Mouse (Mus musculus): ENCODE results near the gene Ndufv3.
A peak's percentile ranks its signal among the peaks of the same experiment; 100 is the strongest.
"Not testable (repeated sequence)": the region's sequence is repeated elsewhere in the genome, so short reads cannot be mapped to it uniquely, and the experiment has no call there.

Gene Ndufv3

DNA sequence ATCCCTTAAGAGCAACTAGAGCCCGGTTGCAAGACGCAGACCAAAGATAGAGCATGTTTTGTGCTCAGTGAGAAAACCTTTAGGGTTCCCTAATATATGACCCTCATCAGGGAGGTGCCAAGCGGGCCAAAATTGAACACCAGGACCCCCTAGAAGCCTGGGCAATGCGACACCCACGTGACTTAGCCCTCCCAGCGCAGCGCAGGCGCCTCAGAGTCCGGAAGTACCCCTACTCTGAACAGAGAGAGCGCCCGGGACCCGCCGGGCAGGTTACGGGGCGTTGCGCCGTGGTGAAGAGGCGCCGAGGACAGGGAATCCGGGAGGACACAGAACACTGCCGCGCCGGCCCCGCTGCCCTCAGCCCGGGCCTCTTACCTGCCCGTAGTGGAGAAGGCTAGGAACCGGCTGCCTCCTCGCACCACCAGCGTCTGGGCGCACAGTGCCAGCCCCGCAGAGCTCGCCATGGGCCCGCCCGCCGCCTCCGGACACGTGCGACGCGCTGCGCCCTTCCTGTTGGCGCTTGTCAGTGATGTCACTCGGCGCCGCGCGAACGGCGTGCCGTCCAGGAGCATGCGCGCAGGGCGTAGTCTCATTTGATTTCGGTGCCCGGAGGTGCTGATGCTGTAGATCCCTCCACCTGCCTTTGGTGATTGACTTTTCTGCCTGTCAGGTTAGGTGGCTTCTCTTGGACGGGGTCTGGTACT is 8.0 kb upstream of the Ndufv3 start:
- DNase-seq (ENCODE audit: low spot score in 2 of 2): peak; percentile 75 to 83

DNA sequence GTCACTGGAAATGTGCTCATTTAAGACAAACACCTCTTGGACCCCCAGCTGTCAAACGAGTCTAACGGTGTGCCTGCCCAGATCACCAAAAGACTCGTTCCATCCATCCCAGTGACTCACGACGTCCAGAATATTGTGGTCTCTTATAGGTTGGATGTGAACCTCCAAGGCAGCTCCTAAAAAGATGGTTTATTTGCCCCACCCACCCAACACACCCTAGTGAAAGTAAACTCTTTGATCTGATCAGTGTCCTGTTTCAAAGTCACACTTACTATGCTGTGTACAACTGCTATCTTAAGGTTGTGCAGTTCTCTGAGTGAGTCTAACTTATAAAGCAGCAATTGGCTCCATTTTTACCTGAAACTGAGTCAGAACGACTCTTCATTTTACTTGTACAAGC is 7.3 kb upstream of the Ndufv3 start:
- no peak for DNase-seq (ENCODE audit: low spot score in 2 of 2)

DNA sequence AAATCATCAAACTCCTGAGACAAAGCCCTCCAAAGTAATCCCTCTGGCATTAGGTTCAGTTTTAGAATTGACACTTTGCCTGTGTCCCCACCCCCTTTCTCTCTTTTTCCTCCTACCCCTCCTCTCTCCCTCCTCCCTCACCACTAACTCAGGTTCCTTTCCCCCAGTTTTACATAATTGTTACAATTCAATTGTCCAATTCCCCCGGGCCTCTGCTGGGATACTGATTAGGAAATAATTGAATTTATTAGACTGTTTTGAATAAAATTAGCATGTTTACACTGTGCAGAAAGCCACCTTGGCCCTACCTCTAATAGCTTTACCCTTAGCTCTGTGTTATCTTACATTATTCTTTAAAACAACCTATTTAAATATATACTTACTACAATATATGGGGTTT is 5.2 kb upstream of the Ndufv3 start:
- DNase-seq (ENCODE audit: low spot score in 2 of 2): no peak

DNA sequence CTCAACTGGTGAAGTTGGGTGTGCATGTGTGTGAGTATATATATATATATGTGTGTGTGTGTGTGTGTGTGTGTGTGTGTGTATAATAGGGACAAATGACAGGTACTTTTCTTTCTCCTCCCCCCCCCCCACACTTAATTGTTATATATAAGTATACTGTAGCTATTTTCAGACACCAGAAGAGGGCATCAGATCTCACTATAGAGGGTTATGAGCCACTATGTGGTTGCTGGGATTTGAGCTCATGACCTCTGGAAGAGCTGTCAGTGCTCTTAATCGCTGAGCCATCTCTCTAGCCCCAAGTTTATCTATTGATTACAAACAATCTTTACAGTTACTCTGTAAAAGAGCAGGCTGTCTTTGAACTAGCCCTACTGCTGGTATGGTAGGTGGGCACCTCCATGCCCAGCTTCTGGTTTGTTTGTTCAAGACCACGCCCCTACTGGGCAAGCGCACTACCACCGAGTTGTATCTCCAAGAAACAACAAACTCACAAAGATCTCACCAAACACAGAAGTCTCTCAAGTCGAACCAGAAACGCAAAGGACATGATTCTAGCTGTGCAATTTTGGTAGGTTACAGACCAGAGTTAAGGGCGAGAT is 470 bp upstream of the Ndufv3 start:
- DNase-seq (ENCODE audit: low spot score in 2 of 2): no peak

DNA sequence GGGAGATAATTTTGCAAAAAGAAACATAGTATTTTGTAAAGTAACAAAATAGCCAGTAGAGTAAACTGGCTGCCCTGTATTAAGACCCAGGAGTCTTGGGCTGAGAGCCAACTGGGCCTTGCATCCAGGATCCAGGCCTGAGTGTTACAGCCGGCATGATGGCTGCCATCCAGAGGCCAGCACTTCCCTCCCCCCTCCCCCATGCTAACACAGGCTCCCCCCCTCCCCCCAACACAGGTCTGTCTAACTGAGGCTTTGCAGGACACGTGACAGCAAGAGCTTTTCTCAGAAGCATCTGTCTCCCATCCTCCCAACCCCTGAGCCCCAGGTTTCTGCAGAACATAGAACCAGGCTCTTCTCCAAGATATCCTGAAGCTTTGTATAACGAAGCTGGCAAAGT is 980 bp downstream of the Ndufv3 start:
- DNase-seq (ENCODE audit: low spot score in 2 of 2): no peak

DNA sequence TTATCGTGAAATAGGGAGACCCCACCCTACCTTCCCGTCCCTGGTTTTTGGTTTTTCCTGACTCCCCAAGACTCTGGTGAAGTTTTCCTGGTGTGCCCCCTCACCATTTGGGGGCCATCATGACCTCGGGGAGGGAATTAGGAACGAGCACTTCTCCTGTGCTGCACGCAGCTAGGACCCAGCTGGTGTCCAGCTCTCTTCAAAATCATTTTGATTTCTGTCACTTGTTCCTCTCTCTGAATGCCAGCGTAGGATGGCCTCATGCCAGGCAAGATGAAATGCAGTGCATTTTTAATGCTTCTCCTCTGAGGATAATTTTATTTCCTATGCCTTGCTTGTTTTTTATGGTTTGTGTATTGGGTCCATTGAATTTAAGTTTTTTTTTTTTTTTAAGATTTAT is 2.0 kb downstream of the Ndufv3 start:
- DNase-seq (ENCODE audit: low spot score in 2 of 2): no peak

DNA sequence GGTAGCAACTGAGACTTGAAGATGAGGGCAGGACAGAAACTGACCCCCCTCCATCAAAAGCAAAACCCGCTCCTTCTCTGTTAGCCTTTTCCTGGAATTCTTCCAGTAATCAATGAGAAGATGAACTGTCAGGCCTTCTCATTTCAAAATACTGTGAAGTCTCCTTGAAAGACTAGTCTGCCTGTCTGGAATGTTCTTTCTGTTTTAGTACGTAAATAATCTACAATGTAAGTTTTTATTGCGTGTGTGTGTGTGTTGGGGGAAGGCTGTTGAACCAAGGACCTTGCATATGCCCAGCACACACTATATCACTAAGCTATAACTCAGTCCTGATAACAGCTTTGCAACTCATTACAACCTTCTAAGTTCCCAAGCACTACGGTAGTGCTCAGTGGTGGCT is 5.2 kb downstream of the Ndufv3 start:
- no peak for DNase-seq (ENCODE audit: low spot score in 2 of 2)

DNA sequence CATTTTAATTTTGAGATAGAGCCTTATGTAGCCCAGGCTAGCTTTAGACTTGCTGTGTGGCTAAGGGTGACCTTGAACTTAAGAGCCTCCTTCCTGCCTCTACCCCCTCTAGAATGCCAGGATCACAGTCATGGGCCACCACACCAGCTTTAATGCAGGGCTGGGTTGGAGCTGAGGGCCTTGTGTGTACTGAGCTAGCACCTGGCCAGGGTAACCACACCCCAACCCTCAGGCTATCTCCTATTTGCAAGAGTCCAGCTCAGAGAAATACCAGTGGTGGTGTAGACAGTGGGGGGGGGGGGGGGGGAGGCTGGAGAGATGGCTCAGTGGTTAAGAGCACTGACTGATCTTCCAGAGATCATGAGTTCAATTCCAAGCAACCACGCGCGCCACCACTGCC is 5.9 kb downstream of the Ndufv3 start:
- no peak for DNase-seq (ENCODE audit: low spot score in 2 of 2)

DNA sequence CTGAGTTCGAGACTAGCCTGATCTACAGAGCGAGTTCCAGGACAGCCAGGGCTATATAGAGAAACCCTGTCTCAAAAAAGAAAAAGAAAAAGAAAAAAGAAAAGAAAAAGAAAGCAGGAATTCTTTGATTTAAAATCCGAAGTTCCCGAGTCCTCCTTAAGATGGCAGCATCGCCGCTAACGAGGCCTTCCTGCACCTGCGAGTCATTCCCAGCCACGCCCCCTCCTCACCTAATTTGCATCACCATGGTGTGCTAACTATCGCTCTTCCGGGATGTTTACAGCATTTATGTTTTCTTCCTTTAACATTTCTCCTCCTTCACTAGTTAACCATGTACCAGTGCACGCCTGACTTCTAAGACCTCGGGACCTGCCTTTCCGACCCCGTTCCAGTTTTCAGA is 9.4 kb downstream of the Ndufv3 start:
- DNase-seq (ENCODE audit: low spot score in 2 of 2): no peak

DNA sequence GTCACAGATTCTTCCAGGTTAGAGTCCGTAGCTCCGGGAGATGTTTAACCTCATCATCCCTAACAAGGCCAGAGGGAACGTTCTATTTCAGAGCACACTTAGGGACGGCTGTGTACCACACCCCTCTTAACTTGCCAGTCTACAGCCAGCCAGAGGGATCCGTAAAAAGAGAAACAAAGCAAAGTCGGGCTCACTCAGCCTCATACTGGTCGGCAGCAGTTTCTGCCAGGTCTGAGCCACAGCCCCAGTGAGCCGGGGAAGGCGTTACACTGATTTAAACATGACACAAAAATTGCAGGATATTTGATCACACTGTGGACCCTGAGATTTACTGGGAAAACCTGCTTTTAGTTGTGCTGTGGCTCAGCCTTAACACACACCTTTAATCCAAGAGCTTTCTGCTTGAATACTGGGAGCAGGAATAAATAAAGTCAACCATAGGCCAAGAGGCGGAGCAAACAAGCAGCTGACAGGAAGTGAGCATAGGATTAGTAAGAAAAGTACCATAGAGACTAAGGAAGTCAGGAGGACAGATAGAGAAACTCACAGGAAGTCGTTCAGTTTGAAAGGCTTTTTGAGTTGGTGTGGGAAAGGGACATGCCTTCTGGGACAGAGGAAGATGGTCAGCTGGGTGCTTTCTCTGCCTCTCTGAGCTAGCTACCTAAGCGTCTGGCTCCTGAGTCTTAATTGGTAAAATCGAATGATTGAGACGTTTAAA is 11.7 kb downstream of the Ndufv3 start:
- no peak for DNase-seq (ENCODE audit: low spot score in 2 of 2)

DNA sequence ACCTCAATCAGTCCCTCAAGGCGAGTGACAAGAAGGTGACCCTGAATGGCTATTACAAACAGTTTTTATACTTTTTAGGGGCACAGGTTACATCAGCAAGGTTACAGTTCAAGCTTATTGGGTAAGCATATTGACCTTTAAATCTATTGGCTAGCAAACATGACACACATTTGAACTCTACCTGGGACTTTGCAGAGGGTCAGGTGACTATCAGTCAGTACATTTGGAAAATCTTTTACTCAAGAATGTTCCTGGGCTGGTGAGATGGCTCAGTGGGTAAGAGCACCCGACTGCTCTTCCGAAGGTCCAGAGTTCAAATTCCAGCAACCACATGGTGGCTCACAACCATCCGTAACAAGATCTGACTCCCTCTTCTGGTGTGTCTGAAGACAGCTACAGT is 12.4 kb downstream of the Ndufv3 start:
- not testable (repeated sequence) for DNase-seq (ENCODE audit: low spot score in 2 of 2)

DNA sequence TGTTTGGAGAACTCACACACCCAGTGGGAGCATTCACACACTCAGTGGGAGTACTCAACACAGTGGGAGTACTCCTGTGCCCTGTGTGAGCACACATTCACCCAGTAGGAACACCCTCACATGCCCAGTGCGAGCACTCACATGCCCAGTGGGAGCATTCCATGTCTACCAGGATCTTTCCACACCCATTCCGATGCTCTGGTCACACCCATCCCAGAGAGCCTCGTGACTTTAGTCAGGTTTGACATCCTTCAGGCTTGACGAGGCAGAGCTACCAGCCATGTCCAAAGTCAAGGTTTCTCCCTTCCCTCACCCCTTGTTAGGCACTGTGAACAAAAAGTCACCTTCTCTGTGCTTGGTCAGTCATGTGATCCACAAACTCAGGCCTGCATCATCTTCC is 15.4 kb downstream of the Ndufv3 start:
- no peak for DNase-seq (ENCODE audit: low spot score in 2 of 2)

DNA sequence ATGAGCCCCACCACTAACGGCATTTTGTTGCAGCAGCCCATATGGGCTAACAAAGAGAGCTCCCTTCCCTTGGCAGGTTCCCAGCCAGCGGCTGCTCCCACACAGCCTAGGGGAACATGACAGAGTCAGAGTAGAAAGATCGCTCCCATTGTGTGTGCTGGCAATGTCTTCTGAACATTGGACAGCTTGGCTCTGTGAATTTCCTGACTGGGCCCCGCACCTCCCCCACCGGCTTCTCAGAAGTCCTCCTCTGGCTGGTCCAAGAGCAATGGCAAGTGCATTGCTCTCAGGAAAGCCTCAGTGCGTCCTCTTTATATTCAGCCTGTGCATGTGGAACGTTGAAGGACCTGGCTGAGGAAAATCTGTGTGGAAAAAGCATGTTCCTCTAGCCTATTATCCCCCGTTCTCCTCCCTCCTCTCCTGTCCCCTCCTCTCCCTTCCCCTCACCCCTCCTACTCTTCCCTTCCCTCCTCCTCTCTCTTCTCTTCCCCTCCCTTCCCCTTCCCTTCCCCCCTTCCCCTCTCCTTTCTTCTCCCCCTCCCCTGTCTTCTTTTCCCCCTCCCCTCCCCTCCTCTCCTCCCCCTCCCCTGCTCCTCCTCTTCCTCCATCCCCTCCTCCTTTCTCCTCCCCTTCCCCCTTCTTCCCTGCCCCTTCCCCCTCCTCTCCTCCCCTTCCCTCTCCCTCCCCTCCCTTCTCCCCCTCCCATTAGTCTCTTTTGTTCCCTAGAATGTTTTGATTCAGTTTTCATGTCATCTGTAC is 16.1 kb downstream of the Ndufv3 start:
- DNase-seq (ENCODE audit: low spot score in 2 of 2): peak; percentile 51 to 53

DNA sequence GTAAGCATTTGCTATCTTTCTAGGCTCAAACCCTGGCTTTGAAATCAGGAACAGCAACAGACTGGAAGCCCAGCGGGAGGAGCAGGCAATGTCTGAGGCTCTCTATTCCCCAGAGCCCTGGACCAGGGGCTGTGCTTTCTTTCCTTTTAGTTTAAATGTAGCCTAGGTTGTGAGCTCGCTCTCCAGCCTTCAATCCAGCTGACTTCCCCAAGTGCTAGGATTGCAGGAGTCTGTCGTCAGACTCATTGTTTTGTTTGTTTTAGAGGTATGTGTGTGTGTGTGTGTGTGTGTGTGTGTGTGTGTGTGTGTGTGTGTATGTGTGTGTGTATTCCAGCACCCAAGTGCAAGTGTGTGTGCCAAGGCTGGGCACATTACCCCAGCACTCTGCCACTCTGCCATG is 20.2 kb downstream of the Ndufv3 start:
- DNase-seq (ENCODE audit: low spot score in 2 of 2): no peak

DNA sequence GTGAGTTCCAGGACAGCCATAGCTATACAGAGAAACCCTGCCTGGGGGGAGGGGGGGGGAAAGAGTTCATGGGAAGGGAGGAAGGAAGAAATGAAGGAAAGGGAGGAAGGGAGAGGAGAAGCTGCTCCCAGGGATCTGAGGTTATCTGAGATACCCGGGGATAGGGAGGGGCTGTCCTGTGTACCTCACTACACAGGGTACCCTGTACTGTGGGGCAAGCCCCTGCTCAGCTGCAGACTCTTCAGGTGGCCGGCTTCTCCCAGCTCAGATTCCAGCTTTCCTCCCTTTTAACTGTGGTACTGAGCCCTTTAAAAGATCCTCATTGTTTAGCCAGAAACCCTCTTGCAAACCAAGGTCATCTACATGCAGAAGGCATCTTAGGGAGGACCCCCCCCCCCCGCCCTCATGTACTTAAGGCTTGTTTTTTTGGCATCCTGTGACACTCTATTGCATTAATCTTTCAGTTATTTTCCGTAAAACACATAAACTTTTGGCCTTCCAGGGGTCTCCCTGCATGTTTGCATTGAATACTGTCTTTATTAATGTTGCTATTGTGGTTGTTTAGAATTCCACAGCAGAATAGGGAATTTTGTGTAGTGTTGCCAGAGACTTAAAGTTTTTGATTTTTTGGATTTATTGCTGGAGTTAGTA is 21.0 kb downstream of the Ndufv3 start:
- DNase-seq (ENCODE audit: low spot score in 2 of 2): no peak

DNA sequence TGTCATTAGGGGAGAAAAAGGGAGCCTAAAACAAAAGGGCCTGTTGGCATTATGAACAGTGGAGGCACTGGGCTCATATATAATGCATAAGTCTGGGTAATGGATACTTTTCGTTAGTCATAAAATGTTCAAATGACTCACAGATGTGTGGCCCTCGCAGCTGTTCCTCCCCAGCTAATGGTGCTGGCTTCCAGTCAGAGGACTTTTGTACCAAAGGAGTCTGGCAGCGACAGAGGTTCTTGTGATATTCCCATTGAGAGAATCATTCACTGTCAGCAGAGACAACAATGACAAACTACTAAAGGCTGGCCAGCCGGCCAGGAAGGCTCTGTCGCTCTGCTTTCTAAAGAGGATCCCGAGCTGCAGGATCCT is 21.5 kb downstream of the Ndufv3 start:
- no peak for DNase-seq (ENCODE audit: low spot score in 2 of 2)

DNA sequence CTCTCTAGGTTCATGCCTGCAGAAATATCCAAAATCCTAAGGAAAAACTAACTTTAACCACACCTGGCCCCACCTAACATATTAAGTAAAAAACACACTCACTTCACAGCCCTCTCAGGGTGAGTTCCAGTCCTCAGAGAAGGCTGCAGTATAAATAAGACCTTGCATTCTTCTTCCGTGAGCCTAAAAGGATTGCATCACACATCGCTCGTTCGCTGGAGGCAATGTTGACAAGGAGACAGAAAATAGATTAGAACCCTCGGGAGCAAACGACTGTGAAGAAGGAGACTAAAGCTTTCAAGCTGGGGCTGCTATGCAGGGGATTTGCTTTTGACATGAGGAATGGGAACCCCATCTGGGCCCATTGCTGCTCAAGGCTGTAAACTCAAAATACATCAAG is 23.7 kb downstream of the Ndufv3 start:
- DNase-seq (ENCODE audit: low spot score in 2 of 2): no peak

DNA sequence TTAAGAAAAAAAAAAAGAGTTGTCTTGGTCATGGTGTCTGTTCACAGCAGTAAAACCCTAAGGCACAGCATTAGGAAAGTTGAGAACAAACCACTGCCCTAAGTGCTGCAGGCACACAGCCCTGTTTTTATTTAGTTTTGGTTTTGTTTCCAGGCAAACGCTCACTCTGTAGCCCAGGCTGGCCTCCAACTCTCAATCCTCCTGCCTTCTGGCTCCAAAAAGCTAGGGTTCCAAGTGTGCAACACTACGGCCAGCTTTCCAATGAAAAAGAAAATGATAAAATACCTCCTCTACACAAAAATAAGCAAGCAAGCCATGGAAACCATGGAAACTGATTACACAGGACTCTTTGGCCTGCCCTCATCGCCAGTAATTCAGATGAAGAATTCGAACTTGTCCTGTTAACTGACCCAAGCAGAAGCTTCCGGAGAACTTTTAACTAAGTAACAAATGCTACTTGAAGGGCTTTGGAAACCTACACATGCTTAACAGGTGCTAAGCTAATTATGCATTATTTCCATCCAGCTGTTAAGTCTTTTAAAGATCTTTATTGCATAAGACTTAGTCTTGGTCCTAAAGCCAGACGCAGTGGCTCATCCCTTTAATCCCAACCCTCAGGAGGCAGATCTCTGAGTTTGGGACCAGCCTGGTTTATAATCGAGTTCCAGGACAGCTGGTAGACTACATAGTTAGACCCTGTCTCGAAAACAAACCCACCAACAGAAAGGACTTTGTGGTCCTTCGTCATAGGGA is 26.7 kb downstream of the Ndufv3 start:
- DNase-seq (ENCODE audit: low spot score in 2 of 2): no peak

DNA sequence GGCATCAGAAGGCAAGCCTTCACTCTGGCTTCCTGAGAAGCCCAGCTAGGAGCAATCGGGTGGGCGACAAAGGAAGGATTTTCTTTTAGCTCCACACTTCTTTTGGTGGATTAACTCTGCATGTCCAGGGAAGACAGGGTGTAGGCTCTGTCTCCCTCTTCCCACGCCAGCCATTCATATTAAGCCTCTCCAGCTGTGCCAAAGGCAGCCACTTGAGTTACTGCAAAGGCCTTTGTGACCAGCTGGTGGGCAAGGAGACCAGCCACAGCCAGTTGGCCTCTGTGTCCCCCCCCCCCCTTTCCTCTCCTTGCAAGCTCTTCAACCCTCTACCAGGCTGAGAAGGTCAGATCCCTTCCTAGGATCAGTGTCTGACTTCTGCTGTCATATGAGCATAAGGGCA is 28.1 kb downstream of the Ndufv3 start:
- DNase-seq (ENCODE audit: low spot score in 2 of 2): no peak

DNA sequence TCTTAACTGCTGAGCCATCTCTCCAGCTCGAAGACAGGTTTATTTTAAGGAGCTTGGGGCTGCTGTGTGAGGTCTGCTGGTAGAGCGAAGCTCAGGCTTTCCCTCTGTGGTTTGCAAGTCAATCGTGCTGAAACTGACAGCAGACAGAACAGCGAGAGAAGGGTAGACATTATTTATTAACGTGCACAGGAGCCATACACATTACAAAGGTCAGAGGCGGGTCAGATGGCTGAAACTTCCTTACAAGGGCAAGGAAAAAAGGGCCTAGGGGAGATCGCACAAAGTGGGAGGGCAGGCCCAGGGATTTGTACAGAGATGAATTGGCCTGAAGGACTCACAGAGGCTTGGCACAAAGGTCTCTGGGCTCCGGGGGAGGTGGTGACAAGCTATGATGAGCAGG is 29.5 kb downstream of the Ndufv3 start:
- DNase-seq (ENCODE audit: low spot score in 2 of 2): no peak

DNA sequence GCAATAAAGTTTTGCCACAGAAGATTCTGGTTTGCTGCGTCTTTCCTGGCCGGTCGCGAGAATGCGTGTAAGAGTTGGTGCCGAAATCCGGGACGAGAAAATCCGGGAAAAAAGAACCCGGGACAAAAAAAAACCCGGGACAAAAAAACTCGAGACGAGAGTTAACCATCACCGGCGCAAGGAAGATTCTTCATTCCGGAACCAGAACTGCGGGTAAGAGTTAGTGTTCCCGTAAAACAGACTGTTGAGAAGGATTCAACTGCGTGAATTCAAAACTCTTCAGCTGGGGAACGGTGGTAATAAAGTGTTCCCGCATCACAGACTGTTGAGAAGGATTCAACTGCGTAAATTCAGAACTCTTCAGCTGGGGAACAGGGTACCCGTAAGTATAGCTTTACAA is 32.7 kb downstream of the Ndufv3 start:
- DNase-seq (ENCODE audit: low spot score in 2 of 2): not testable (repeated sequence)

Data from frontal cortex, postnatal 14 days (tissue).